Mouse (Mus musculus) heart, adult 8-10 months (tissue): Measurements from ENCODE around the gene Pip5k1a. TPM values are rescaled to one million over a fixed set of nuclear protein-coding genes. Genes with fewer than 3 reads are reported as not detected.
"Not testable (repeated sequence)": the region's sequence is repeated elsewhere in the genome, so short reads cannot be mapped to it uniquely, and the experiment has no call there.

Experiments
- DNase-seq: peaks from one replicate; pipeline ENCODE4 v3.0.0; 2022; ENCODE audit warnings: low spot score
- total RNA-seq, 4 experiments: library from RNA; stranded (reverse); gene quantifications; 2 replicates each; pipeline ENCODE4 v1.2.4; 2022

Pip5k1a gene
- total RNA-seq, 4 experiments from 2014 or later: 15.4 to 17.4 (median 16.5) TPM

DNA sequence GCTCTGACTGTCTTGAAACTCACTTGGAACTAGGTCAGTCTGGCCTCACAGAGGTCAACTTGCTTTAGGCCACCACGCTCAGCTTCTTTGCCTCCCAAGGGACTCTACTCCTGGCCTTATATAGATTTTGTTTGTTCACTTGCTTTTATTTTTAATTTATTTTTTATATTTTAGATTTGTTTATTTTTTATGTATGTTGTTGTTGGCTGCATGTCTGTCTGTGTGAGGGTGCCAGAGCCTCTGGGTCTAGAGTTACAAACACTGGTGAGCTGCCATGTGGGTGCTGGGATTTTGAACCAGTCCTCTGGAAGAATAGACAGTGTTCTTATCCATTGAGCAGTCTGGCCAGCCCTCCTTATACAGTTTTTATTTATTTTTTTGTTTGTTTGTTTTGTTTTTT, 6.0 kb upstream of the Pip5k1a start:
- no peak for DNase-seq

DNA sequence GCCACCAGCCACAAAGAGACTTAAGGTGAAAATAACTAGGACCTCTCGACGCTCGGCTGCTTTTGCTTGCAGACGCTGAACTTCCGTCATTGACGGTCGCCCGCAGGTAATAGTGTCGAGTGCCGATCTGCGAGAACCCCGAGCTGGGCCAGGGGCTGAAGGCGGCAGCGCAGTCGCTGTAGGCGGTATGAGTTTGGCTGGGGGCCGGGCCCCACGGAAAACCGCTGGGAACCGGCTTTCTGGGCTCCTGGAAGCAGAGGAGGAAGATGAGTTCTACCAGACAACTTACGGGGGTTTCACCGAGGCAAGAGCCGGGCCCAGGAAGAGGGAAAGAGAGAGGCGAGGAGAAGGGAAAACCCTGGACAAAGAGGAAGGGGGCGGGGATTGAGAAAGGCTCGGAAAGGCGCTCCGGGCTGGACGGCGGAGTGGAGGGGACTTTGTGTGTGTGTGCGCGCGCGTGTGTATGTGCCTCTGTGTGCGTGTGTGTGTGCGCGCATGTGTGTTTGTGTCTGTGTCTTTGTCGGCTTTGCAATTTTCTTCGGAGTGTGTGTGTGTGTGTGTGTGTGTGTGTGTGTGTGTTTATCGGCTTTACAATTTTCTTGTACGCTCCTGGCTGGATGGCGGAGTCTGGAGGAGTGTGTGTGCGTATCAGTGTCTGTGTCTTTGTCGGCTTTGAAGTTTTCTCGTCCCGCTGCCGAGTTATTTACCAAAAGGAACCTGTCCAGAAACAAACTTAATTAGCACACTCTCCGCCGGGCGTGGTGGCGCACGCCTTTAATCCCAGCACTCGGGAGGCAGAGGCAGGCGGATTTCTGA, 4.4 kb upstream of the Pip5k1a start, which contains the start of gene Vps72:
TSS of gene Vps72 (plus strand) at position 112 of the 816 bp plus-strand sequence.
- DNase-seq: peak; percentile 89

DNA sequence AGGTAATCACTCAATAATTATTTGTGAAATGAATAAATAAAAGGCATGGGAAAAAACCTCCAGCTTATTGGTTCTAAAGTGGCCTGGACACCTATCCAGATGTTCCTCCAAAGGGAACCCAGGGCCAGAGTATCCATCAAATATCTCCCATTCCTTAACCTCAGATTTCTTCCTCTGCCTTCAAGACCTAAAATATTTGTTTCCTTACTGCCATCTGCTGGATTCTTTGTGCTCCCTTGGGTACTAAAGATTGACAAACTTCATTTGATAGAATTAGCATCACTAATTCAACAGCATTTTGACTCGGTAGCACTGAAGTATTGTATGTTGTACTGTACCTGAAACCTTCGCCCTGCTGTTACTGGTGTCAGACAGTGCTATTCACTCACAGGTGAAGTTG, 1.2 kb upstream of the Pip5k1a start:
- DNase-seq: no peak

DNA sequence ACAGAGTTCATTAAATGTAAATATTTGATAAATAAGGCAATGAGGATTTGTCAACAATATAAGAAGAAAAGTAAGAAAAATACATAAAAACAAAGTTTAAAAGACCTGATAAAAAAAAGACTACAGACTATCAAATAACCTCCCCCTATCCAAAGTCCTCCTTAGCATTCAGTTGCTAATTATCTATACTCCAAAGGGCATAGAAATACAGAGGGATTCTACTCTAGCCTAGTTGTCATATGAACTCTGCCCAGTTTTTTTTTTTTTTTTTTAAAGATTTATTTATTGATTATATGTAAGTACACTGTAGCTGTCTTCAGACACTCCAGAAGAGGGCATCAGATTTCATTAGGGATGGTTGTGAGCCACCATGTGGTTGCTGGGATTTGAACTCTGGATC, 578 bp upstream of the Pip5k1a start:
- not testable (repeated sequence) for DNase-seq

DNA sequence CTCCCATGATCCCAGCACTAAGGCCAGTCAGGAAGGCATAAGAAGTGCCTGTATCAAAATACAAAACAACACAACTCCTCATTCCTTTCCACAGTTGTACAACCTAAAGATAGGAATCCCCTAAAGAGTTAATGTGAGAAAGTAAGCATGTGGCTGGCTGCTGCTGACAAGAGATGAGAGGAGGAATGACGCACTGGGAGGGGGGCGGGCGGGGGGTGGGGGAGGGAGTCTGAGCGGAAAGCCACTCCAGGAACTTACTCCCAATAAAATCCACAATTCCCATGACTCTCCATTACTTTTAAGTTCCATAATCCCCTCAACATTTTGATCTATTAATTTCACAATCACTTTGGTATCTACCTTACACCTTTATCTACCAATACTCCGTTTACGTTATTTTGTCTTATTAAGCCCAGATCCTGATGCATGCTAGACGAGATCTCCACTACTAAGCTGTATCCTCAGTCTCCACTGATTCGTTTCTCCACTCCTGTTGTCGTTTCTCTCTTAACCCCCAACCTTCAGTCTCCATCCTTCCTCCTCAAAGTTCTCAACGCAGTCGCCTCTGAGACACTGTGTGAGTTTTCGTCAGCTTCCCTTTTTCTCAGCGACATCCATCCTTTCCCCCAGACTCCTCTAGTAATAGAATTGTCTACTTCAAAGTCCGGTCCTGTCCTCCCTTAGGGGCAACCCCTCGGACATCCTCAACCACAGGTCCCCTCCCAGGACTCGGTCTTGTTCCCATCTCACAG, 968 bp downstream of the Pip5k1a start:
- no peak for DNase-seq

DNA sequence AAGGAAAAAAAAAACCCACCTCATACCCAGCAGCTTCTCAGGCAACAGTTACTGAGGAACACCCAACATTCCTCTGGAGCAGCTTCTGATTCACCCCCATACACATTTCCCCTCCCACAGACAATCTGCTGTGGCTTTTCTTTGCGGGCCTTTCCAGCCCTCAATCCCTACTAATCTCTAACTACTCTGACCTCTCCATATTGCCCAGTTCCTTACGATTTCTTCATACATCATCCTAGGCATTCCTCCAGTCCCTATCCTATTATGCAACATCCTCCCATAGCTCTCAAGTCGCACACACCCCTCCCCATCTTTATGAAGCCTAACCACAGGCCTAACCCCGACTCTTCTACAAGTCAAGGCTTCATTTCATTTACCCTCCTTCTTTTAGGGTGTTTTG, 1.6 kb downstream of the Pip5k1a start:
- DNase-seq: no peak

DNA sequence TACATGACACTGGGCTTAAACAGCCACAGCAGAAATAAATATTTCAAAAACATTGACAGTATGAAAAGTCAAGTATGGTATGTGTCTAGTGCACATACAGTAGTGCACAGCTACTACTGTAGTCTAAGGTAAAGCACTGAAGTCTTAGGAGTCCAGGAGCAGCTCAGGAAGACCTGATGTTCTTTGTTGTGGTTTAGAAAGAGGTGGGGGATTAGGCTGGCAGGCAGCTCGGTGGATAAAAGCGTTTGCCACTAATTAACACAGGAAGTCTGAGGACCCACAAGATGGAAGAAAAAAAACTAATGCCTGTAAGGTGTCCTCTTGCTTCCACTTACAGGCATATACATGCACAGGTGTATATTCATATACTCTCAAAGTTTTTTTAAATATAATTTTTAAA, 5.9 kb downstream of the Pip5k1a start:
- no peak for DNase-seq

DNA sequence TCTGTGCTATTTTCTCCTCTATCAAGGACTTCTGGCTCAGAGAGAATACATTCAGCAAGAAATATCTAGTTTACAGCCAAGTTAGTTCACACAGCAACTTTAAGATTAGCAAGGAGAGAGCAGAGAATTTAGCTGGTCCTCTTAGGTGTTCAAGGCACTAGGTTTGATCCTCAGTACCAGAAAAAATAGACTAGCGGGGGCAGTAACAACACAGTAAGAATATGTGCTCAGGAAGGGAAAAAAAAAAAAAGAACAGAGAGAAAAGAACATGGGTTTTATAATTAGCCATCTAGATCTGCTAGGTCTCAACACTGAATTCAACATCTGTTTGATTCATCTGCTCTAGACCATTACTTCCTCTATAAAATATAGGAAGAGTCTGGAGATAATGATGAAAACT, 18.7 kb downstream of the Pip5k1a start:
- DNase-seq: no peak

DNA sequence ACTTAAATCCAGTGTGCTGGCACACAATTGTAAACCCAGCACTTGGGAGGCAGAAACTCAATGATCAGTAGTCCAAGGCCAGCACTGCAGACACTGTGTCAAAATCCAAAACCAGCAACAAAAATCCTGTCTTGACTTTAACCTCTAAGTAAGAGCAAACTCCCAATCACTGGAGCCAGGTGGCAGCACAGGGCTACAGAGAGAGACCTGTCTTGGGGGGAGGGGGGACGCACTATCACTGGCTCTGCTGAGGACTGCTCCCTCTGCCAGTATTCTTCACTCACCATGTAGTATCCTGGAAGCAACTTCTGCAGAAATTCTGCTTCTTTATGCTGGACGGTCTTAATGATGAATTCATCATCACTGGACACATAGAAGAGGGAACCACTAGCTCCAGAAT, 35.1 kb downstream of the Pip5k1a start:
- DNase-seq: no peak

DNA sequence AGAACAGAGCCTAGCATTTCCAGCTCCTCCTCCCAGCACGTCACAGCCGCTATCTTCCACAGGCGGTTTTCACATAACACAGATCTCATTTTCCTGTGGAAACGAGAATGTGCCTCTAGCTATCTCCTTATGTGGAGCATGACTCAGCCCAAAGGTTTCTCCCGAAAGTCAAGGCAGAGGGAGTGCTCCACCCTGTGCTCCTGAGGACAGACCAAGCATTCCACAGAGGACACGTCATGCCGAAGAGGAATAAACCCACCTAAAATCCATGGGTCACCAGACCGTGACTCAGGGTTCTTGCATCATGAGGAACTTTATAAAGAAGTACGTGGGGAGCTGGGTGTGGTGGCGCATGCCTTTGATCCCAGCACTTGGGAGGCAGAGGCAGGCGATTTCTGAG, 40.2 kb downstream of the Pip5k1a start:
- DNase-seq: no peak

DNA sequence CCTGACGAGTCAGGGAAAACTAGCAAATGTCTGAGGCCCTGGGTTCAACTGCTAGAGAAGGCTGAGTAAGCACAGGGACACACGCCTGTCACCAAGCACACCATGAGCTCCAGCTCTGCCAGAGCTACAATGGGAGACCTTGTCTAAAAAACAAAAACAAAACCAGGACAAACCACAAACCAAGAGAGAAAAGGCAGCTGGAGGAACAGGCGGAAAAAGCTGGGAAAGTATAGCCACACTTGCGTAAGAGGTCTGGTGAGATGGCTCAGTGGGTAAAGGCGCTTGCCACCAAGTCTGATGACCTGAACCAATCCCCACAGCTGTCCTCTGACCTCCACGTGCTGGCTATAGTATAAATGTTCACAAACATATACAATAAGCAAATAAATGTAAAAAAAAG, 40.6 kb downstream of the Pip5k1a start:
- DNase-seq: no peak

DNA sequence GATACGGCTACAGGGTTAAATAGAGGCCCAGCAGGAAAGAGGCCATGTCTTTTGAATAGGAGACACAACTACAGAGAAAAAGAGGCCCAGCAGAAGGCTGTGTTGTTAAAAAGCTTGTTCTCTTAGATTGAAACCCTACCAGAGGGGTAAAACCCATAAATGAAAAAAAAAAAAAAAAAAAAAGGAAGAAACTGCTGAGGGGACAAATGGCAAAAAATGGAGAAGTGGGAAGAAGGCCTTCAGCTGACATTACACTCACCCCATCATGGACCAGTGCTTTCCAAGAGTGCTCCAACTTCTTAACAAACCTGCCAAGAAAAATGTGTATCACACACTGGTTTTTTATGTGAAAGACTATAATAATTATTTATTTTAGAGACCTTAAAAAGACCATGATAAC, 41.2 kb downstream of the Pip5k1a start:
- DNase-seq: no peak

DNA sequence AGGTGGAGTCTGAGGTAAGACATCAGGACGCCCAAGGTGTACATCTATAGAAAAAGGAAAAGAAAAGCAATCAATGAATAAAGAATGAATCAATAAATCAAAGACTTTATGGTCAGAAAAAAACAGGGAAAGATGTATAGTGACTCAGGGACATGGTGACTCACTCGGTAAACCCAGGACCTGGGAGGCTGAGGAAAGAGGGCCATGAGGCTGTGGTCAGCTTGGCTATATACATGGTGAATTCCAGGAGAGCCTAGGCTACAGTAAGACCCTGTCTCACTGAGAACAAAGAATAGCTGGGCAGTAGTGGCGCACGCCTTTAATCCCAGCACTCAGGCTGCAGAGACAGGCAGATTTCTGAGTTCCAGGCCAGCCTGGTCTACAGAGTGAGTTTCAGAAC, 43.0 kb downstream of the Pip5k1a start:
- DNase-seq: no peak

DNA sequence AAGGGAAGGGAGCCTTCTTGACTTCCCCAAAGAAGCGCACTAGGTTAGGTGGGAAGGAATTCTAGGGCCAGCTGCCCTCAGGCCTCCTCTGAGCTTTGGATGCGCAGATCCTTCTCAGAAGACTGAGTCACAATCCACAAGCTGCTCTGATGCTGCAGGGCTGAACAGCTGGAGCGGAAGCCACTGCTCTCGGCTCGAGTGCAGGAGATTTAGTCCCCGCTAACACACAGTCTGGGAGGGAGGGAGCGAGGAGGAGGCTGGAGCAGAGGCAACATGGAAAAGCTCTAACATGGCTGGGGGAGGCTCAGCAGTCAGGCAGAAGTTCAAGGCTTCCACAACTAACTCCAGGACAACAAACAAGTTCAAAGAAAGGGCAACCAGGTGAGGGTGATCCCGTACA, 48.7 kb downstream of the Pip5k1a start:
- DNase-seq: no peak

DNA sequence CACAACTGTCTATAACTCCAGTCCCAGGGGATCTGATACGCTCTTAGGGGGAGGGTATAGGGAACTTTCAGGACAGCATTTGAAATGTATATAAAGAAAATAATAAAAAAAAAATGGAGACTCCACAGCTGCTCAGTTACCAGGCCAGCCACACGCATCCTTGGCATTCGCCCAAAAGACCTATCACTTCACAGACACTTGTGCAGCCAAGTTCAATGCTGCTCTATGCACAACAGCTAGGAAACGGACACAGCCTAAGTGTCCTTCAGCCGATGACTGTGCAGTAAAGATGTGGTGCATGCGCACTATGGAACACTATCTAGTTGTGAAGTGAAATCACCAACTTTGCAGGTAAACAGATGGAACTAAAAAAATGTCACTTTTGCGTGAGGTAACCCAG, 50.5 kb downstream of the Pip5k1a start:
- no peak for DNase-seq

DNA sequence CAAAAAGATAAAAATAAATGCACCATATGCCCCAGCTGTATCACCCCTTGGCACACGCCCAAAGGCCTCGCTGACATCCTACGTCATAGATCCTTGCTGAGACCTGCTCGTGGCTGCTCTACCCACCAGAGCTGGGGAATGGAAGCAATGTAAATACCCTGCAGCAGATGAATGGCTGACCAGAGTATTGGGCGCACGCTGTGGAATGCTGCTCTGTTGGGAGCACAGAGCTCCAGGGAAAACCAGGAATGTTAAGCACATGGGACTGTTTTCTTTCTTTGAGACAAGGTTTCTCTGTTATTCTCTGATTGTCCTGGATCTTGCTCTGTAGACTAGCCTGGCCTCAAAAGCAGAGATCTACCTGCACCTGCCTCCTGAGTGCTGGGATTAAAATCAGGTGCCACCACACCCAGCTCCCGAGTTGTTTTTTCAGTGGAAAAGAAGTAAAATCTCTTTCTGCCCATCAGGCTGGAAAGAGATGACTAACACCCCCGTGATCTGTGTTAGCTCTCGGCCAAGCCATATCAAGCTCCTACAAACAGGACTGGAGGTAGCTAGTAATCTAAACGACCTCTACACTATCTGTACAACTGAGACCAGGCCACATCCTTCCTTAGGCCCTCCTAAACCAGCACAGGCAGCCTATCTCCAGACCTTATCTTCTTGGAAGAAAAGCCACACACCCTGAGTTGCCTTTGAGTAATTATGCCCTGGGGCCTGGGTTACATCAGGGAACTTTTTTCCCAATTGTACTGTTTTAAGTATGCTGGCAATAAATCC, 52.1 kb downstream of the Pip5k1a start:
- no peak for DNase-seq

DNA sequence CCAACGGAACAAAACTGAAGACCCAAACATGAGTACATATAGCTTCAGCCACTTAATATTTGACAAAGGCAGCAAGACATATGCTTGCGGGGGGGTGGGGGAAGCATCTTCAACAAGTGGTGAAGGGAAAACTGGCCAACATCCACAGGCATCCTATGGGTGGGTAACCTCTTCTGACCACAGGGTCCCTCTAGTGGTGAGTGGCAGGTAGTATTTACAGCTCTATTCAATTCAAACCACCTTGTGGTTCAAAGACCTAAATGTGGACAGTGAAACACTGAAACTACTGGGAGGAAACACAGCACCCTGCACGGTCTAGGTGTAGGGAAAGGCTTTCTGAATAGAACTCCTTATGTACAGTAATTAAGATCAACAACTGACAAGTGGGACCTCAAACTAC, 53.0 kb downstream of the Pip5k1a start:
- no peak for DNase-seq

DNA sequence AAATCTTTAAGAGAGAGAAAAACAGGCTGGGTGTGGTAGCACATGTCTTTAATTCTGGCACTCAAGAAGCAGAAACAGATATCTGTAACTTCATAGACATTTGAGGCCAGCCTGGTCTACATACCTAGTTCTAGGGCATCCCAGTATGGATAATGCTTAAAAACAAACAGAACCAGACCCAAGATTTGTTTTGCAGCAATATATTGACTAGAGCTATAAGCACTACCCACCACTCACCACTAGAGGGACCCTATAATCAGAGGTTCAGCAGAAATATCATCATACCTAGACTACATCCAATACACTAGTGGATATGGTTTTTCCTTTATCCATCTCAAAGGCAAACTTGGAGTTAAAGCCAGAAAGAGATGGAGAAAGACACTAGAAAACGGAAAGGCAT, 53.8 kb downstream of the Pip5k1a start:
- DNase-seq: peak; percentile 32

DNA sequence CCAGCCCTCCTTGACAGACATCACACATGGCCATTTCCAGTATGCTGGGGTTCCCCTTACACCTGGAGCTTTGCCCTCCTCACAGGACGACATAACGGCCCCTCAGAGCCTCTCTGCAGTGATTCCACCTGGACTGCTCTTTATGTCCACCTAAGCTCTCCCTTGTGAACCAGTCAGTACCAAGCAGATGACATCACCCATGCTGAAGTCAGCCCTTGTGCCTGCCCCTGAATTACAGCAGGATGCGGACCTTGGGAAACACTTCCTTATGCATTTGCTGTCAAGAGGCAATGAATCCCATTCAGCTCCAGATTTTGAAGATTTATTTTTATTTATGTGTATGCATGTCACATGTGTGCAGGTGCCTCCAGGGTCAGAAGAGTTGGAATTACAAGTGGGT, 58.8 kb downstream of the Pip5k1a start:
- no peak for DNase-seq

DNA sequence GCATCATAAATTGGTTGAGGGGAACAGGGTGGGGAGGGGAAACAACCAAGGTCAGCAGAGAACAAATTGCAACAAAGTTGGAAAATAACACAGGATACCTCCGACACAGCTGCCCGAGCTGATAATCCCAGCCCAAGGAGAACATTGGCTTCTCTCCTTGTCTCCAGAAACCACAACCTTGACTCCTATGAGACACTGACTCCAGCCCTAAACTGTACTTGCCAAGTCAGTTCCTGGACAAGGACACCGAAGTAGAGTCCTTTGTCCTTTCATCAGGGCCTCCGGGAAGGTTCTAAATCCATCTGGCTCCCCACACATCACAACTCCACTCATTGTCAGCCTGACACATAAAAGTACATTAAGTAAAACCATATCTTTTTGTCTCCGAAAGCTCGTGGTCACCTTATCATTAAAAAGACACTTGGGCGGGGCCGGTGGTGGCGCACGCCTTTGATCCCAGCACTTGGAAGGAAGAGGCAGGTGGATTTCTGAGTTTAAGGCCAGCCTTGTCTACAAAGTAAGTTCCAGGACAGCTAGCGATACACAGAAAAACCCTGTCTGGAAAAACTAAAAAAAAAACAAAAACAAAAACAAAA, 60.2 kb downstream of the Pip5k1a start:
- no peak for DNase-seq

DNA sequence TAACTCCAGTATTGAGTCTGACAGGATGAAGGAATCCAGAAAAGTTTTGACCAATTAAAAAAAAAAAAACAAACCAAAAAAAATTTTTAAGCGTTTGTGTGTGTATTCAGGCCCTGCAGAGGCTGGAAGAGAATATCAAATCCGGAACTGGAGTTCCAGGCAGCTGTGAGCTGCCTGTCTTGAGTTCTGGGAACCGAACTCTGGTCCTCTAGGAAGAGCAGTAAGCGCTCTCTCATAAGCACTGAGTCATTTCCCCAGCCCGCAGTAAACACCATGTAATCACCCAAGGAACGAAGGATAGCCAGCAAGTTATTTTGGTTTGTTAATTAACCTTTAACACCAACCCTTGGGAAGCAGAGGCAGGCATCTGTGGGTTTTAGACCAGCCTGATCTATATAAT, 63.5 kb downstream of the Pip5k1a start:
- no peak for DNase-seq

DNA sequence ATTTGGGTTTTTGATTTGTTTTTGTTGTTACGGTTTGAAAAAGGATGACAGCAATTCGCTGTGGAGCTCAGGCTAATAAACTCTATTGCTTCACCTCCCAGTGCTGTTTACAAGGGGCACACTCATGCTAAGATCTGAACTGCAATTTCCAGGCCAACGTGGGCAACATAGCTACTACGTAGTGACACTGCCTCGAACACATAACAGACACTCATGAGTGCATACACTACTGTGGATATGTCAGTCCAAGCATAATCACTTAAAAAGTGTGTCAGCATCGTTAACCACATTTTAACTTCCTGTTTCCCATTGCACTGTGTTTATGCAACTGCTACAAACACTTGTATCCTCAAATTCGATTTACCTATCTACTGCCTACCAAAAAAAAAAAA, 63.9 kb downstream of the Pip5k1a start:
- DNase-seq: no peak
